In the genomic region with DNA sequence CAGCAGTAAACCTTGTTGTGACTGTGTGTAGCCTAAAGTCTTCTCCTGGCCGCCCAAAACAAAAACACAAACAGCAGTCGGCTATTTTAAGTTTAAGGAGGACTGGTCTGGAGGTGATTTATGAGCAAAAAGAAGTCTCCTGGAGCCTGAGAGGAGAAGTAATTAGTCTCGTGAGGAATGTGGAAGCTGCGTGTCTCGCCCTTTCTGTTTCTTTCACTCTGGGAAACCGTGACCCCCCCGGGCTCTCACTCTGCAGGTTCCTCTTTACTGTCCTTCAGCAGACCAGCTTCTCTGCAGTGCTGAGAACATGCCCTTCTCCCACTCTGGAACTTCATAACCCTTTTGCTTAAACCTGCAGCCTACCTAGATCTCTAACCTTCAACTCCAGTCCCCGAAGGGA, we compare ENCODE assay signal across 11 mouse cellular contexts. TPM values are rescaled to one million over a fixed set of nuclear protein-coding genes. Genes with fewer than 3 reads are reported as not detected.
DNase-seq lines count a peak whose midpoint lies in the region; ATAC-seq and TF ChIP-seq lines count a peak whose summit lies in the region.
"Had no signal": no experiment of that assay in that cellular context is flagged by ENCODE, and none has a peak within 500 bp of the region (broad histone marks: within the 10 kb centered on the region; RNA-seq: fewer than 3 reads in every experiment).

No protein-coding gene starts in this region.

- no peaks in the 10 kb centered on the region for H3K9me3 ChIP-seq in MEL (replicated peaks; ENCODE audit: insufficient read depth, low read length)
- H3K9me3 ChIP-seq: forebrain, embryonic 13.5 days; stomach, embryonic 15.5 days had no signal

- peak overlapping the region; percentile 33 for H3K27ac ChIP-seq in MEL (ENCODE audit: control insufficient read depth, low read depth, low read length)
- H3K27ac ChIP-seq: forebrain, embryonic 13.5 days; stomach, embryonic 15.5 days had no signal

- peaks cover 12 to 34% of the 10 kb centered on the region in 2 experiments for H3K4me1 ChIP-seq in MEL (ENCODE audit: control insufficient read depth in 1 of 2, insufficient read depth in 2 of 2, low read length in 2 of 2)
- H3K4me1 ChIP-seq: stomach, embryonic 15.5 days had no signal

- no peaks in the 10 kb centered on the region for H3K27me3 ChIP-seq in MEL (ENCODE audit: control insufficient read depth in 1 of 2, insufficient read depth in 2 of 2, low read length in 2 of 2)
- H3K27me3 ChIP-seq: forebrain, embryonic 13.5 days; megakaryocyte, embryonic 14.5 days; stomach, embryonic 15.5 days had no signal

- no peak for TF ChIP-seq EP300 in MEL (IDR thresholded peaks at IDR 0.05; ENCODE audit: low read depth in 1 of 2, low read length in 2 of 2)

- TF ChIP-seq POLR2A in MEL (IDR thresholded peaks at IDR 0.05; ENCODE audit: control insufficient read depth in 1 of 2, insufficient read depth in 1 of 2, low read depth in 1 of 2, low read length in 2 of 2, poor library complexity in 1 of 2) = no peak

- DNase-seq in layer of hippocampus, adult 11-12 months (ENCODE audit: low spot score) = peak; percentile 46
- no peak for DNase-seq in layer of hippocampus, postnatal 36 days
- DNase-seq in MEL (ENCODE audit: low read depth, low spot score) = peak; percentile 71
- no peak for DNase-seq in thymus, postnatal 0 days (ENCODE audit: low spot score)
- no peak for DNase-seq in Muller cell, postnatal 12 days (ENCODE audit: inconsistent ontology term)
- DNase-seq: kidney, adult 8-10 months had no signal

- peak; percentile 60 for ATAC-seq in common myeloid progenitor, adult 5-6 weeks (replicated peaks; ENCODE audit: low read depth, poor library complexity, severe bottlenecking)
- ATAC-seq in megakaryocyte progenitor cell, adult 5-6 weeks (replicated peaks; ENCODE audit: poor library complexity) = peak; percentile 59
- ATAC-seq: forebrain, embryonic 13.5 days had no signal

- TF ChIP-seq RAD21 in MEL (IDR thresholded peaks at IDR 0.05; ENCODE audit: low read depth, low read length) = no peak

- no peak for TF ChIP-seq CTCF in MEL (IDR thresholded peaks at IDR 0.05 in 2 of 3, conservative IDR thresholded peaks at IDR 0.05 in 1 of 3; ENCODE audit: control insufficient read depth in 1 of 3, insufficient read depth in 1 of 3, low read depth in 2 of 3, low read length in 3 of 3, poor library complexity in 1 of 3, severe bottlenecking in 1 of 3)

- H3K4me3 ChIP-seq in MEL (ENCODE audit: control insufficient read depth in 1 of 2, insufficient read depth in 1 of 2, low read depth in 2 of 2, low read length in 2 of 2) = peak overlapping the region; percentile 43 to 57
- H3K4me3 ChIP-seq: forebrain, embryonic 13.5 days; megakaryocyte, embryonic 14.5 days; stomach, embryonic 15.5 days had no signal

- no peaks in the 10 kb centered on the region for H3K79me2 ChIP-seq in MEL (ENCODE audit: control insufficient read depth, insufficient read depth, low read length, poor library complexity)

- peaks cover 0 to 27% of the 10 kb centered on the region in 2 experiments; a peak in 2 of 4 replicates for H3K36me3 ChIP-seq in MEL (ENCODE audit: control insufficient read depth in 1 of 2, insufficient read depth in 2 of 2, low read length in 2 of 2)
- H3K36me3 ChIP-seq: stomach, embryonic 15.5 days had no signal

- peak overlapping the region; percentile 66 for H3K9ac ChIP-seq in MEL (ENCODE audit: control insufficient read depth, low read depth, low read length, poor library complexity, severe bottlenecking)
- H3K9ac ChIP-seq: forebrain, embryonic 13.5 days; stomach, embryonic 15.5 days had no signal

TF ChIP-seq in MEL, 35 proteins besides CTCF, POLR2A, EP300 and RAD21:
- TF ChIP-seq MAZ (IDR thresholded peaks at IDR 0.05; ENCODE audit: low read depth, low read length) (0 out of 2 replicates have a peak, but pooled peaks have one; percentile 39), SIN3A (IDR thresholded peaks at IDR 0.05; ENCODE audit: low read length) (peak; percentile 59; the same call in 1 of the 2 replicates), CHD2 (IDR thresholded peaks at IDR 0.05; ENCODE audit: low read length) (no peak), TCF12 (IDR thresholded peaks at IDR 0.05; ENCODE audit: low read depth, low read length) (no peak), BHLHE40 (IDR thresholded peaks at IDR 0.05; ENCODE audit: borderline replicate concordance, low read depth, low read length) (peak; percentile 65; the same call in 1 of the 2 replicates)
TF ChIP-seq in MEL: peak in this region for 3.

RNA-seq across cellular contexts. Expression of a gene that starts 22.3 kb away (rescaled TPM):
- total RNA-seq in layer of hippocampus, postnatal 36 days (2021) = 100 to 1,000 TPM; 139 to 141 TPM
- total RNA-seq in MEL (2012; rRNA removed) = 119 and 124 TPM in 2 replicates
- 100 to 1,000 TPM; 118 to 619 TPM for polyA plus RNA-seq in MEL (2012; ENCODE audit: insufficient read depth in 1 of 2, insufficient read length in 2 of 2, low read depth in 1 of 2, low replicate concordance in 2 of 2, missing spikeins in 1 of 2)
- 364 and 441 TPM in 2 replicates for total RNA-seq in common myeloid progenitor, adult 5-6 weeks (2017)
- total RNA-seq in megakaryocyte progenitor cell, adult 5-6 weeks (2015) = 310 and 335 TPM in 2 replicates
- total RNA-seq in megakaryocyte progenitor cell, adult 5-6 weeks (2017) = 303 and 393 TPM in 2 replicates
- polyA plus RNA-seq in thymus, postnatal 0 days (2015; fragmentation: Nextera tagmentation; extraction: Ambion mirVana) = 526 and 559 TPM in 2 replicates

RNA-seq across cellular contexts. Expression of a gene that starts 46.6 kb away (rescaled TPM):
- 10 to 100 TPM; 88.4 to 90.0 TPM for total RNA-seq in layer of hippocampus, postnatal 36 days (2021)
- total RNA-seq in MEL (2012; rRNA removed) = 56.5 and 63.2 TPM in 2 replicates
- 100 to 1,000 TPM in 1 of 2 experiments, 10 to 100 TPM in 1; 77.6 to 141 TPM for polyA plus RNA-seq in MEL (2012; ENCODE audit: insufficient read depth in 1 of 2, insufficient read length in 2 of 2, low read depth in 1 of 2, low replicate concordance in 2 of 2, missing spikeins in 1 of 2)
- total RNA-seq in common myeloid progenitor, adult 5-6 weeks (2017) = 102 and 120 TPM in 2 replicates
- total RNA-seq in megakaryocyte progenitor cell, adult 5-6 weeks (2015) = 104 and 118 TPM in 2 replicates
- total RNA-seq in megakaryocyte progenitor cell, adult 5-6 weeks (2017) = 87.7 and 97.3 TPM in 2 replicates
- polyA plus RNA-seq in thymus, postnatal 0 days (2015; fragmentation: Nextera tagmentation; extraction: Ambion mirVana) = 127 and 145 TPM in 2 replicates

Comparison
In these comparisons a context has a peak if more than half of its experiments do, and no peak if none do; other contexts are left out.
1. DNase-seq: peak in layer of hippocampus, adult 11-12 months (single experiment) and MEL (single experiment); none in layer of hippocampus, postnatal 36 days (0 of 2), thymus, postnatal 0 days (single experiment) and Muller cell, postnatal 12 days (single experiment).